ENCODE assay signal across 8 mouse cellular contexts in the genomic region with DNA sequence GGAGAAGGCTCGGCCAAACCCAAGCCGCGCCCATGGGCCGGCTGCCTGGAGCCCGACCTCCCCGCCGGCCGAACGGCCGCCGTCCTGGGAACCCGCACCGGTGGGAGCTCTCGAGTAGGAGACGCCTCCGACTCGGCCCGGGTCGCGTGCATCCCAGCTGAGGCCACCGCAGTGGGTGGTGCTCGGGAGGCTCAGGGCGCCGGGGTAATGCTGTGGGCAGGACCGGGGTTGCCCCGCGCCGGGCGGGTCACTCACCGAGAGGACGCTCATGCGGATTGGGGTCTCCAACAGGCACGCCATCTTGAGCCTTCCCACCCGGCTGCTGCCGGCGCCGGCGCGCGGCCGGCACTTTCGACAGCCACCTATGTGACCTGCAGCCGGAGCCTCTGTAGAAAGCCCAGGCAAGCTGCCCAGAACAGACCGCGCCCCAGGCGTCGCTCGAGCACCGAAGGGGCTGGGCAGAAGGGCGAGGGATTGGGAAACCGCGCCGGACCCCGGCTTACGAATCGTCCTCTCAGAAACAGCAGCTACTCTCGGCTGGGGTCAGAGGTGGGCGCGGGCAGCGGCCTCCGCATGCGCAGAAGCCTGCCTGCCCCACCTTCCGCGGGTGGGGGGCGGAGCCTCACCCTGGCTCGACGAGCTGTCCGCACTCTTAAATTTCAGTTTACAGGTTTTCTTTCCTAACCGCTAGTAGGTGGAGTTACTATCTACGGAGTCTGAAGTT. TPM values are rescaled to one million over a fixed set of nuclear protein-coding genes. Genes with fewer than 3 reads are reported as not detected.
DNase-seq lines count a peak whose midpoint lies in the region; ATAC-seq and TF ChIP-seq lines count a peak whose summit lies in the region.

A gene (minus strand): TSS at position 553 of the 724 bp plus-strand sequence.

- DNase-seq in MEL (ENCODE audit: low read depth, low spot score): peak; percentile 96
- peak; percentile 90 to 92 for DNase-seq in cerebellum, adult 2 months
- DNase-seq in forelimb bud, embryonic 11.5 days (ENCODE audit: low read depth, low spot score): peak; percentile 86
- peak; percentile 78 for DNase-seq in layer of hippocampus, adult 9-10 months (ENCODE audit: low spot score)
- peak; percentile 90 for DNase-seq in ovary, postnatal 10 days (ENCODE audit: low spot score)
- DNase-seq in thymus, postnatal 10 days (ENCODE audit: low spot score in 2 of 2): peak; percentile 88 to 91

- H3K27me3 ChIP-seq in MEL (ENCODE audit: control insufficient read depth in 1 of 2, insufficient read depth in 2 of 2, low read length in 2 of 2): no peaks in the 10 kb centered on the region
- H3K27me3 ChIP-seq in cerebellum, adult 2 months (ENCODE audit: control insufficient read depth, insufficient read depth, low read length): no peaks in the 10 kb centered on the region
- H3K27me3 ChIP-seq in lung, embryonic 16.5 days (ENCODE audit: control insufficient read depth, insufficient read depth, low read depth, low read length): no peaks in the 10 kb centered on the region

- TF ChIP-seq EP300 in MEL (IDR thresholded peaks at IDR 0.05; ENCODE audit: low read depth in 1 of 2, low read length in 2 of 2): no peak

- peak within 1 kb of the TSS; percentile 83 to 92 for H3K4me3 ChIP-seq in MEL (ENCODE audit: control insufficient read depth in 1 of 2, insufficient read depth in 1 of 2, low read depth in 2 of 2, low read length in 2 of 2)
- peak within 1 kb of the TSS; percentile 99 for H3K4me3 ChIP-seq in cerebellum, adult 2 months (replicated peaks; ENCODE audit: insufficient read depth, low read depth, low read length)
- H3K4me3 ChIP-seq in lung, embryonic 16.5 days (ENCODE audit: low read length): peak within 1 kb of the TSS; percentile 77

- no peak for TF ChIP-seq CTCF in MEL (IDR thresholded peaks at IDR 0.05 in 2 of 3, conservative IDR thresholded peaks at IDR 0.05 in 1 of 3; ENCODE audit: control insufficient read depth in 1 of 3, insufficient read depth in 1 of 3, low read depth in 2 of 3, low read length in 3 of 3, poor library complexity in 1 of 3, severe bottlenecking in 1 of 3)
- TF ChIP-seq CTCF in cerebellum, adult 2 months (IDR thresholded peaks at IDR 0.05; ENCODE audit: borderline replicate concordance, insufficient read depth, low read depth, low read length): no peak

- WGBS in cerebellum, adult 2 months: 1% methylated on average over 70 of the region's 70 CpGs
- 0% methylated on average over 69 of the region's 70 CpGs for WGBS in lung, embryonic 16.5 days

- peak within 1 kb of the TSS; percentile 91 for H3K4me2 ChIP-seq in lung, embryonic 16.5 days (ENCODE audit: low read depth, low read length)

- no peak for TF ChIP-seq RAD21 in MEL (IDR thresholded peaks at IDR 0.05; ENCODE audit: low read depth, low read length)

- peak within 1 kb of the TSS; percentile 100 for H3K9ac ChIP-seq in MEL (ENCODE audit: control insufficient read depth, low read depth, low read length, poor library complexity, severe bottlenecking)
- peak within 1 kb of the TSS; percentile 92 for H3K9ac ChIP-seq in lung, embryonic 16.5 days (ENCODE audit: low read length)

- TF ChIP-seq POLR2A in MEL (IDR thresholded peaks at IDR 0.05; ENCODE audit: control insufficient read depth in 1 of 2, insufficient read depth in 1 of 2, low read depth in 1 of 2, low read length in 2 of 2, poor library complexity in 1 of 2): peak in 1 of 2 experiments; percentile 89
- TF ChIP-seq POLR2A in cerebellum, adult 2 months (IDR thresholded peaks at IDR 0.05; ENCODE audit: borderline replicate concordance, insufficient read depth, low read length): peak; percentile 81; the same call in 1 of the 2 replicates

- H3K9me3 ChIP-seq in MEL (replicated peaks; ENCODE audit: insufficient read depth, low read length): no peaks in the 10 kb centered on the region
- no peaks in the 10 kb centered on the region for H3K9me3 ChIP-seq in lung, embryonic 16.5 days (ENCODE audit: control insufficient read depth, low read length)

- peak; percentile 90 to 96 for ATAC-seq in hematopoietic stem cell, adult 5-6 weeks (replicated peaks in 1 of 2; ENCODE audit: insufficient read depth in 1 of 2, low FRiP score in 2 of 2, low TSS enrichment in 1 of 2, low read depth in 1 of 2, poor library complexity in 2 of 2, severe bottlenecking in 2 of 2)
- peak; percentile 97 for ATAC-seq in lung, embryonic 16.5 days (ENCODE audit: low read depth)

- H3K36me3 ChIP-seq in MEL (ENCODE audit: control insufficient read depth in 1 of 2, insufficient read depth in 2 of 2, low read length in 2 of 2): peaks cover 0 to 18% of the 10 kb centered on the region in 2 experiments; a peak in 2 of 4 replicates
- no peaks in the 10 kb centered on the region for H3K36me3 ChIP-seq in lung, embryonic 16.5 days (ENCODE audit: control insufficient read depth, insufficient read depth, low read length)

- peaks cover 33% of the 10 kb centered on the region for H3K79me2 ChIP-seq in MEL (ENCODE audit: control insufficient read depth, insufficient read depth, low read length, poor library complexity)

- H3K4me1 ChIP-seq in MEL (ENCODE audit: control insufficient read depth in 1 of 2, insufficient read depth in 2 of 2, low read length in 2 of 2): peaks cover 9% of the 10 kb centered on the region in 2 experiments
- no peaks in the 10 kb centered on the region for H3K4me1 ChIP-seq in cerebellum, adult 2 months (ENCODE audit: control insufficient read depth, insufficient read depth, low read length)
- H3K4me1 ChIP-seq in lung, embryonic 16.5 days (replicated peaks; ENCODE audit: control insufficient read depth, insufficient read depth, low read length): peaks cover 5% of the 10 kb centered on the region

- H3K27ac ChIP-seq in MEL (ENCODE audit: control insufficient read depth, low read depth, low read length): peak within 1 kb of the TSS; percentile 100
- peak within 1 kb of the TSS; percentile 99 for H3K27ac ChIP-seq in cerebellum, adult 2 months (ENCODE audit: insufficient read depth, low read length)
- peak within 1 kb of the TSS; percentile 98 for H3K27ac ChIP-seq in lung, embryonic 16.5 days (ENCODE audit: low read length)

TF ChIP-seq in MEL, 35 proteins besides CTCF, POLR2A, EP300 and RAD21:
- peak; percentile 88 for TF ChIP-seq NRF1 (IDR thresholded peaks at IDR 0.05; ENCODE audit: insufficient read depth, low read depth, low read length, poor library complexity, severe bottlenecking)
- peak; percentile 83 for TF ChIP-seq BHLHE40 (IDR thresholded peaks at IDR 0.05; ENCODE audit: borderline replicate concordance, low read depth, low read length)
- no peak; the same call in 1 of the 2 replicates for TF ChIP-seq NELFE (IDR thresholded peaks at IDR 0.05; ENCODE audit: low read depth, low read length)
- TF ChIP-seq MYB (IDR thresholded peaks at IDR 0.05; ENCODE audit: low read depth, low read length): no peak; the same call in 1 of the 2 replicates
- TF ChIP-seq MXI1 (IDR thresholded peaks at IDR 0.05; ENCODE audit: low read depth, low read length): peak; percentile 75; the same call in 1 of the 2 replicates
- TF ChIP-seq SIN3A (IDR thresholded peaks at IDR 0.05; ENCODE audit: low read length): no peak
- no peak for TF ChIP-seq MEF2A (IDR thresholded peaks at IDR 0.05; ENCODE audit: extremely low read depth, insufficient replicate concordance, low read depth, low read length, poor library complexity, severe bottlenecking)
- no peak for TF ChIP-seq JUND (IDR thresholded peaks at IDR 0.05; ENCODE audit: low read depth, low read length)
- no peak for TF ChIP-seq POLR2AphosphoS2 (IDR thresholded peaks at IDR 0.05; ENCODE audit: low read length)
- TF ChIP-seq ZC3H11A (IDR thresholded peaks at IDR 0.05; ENCODE audit: low read depth, low read length): peak; percentile 99
- TF ChIP-seq MAX (IDR thresholded peaks at IDR 0.05; ENCODE audit: low read length): peak; percentile 11
- TF ChIP-seq ETS1 (IDR thresholded peaks at IDR 0.05; ENCODE audit: low read depth, low read length): peak; percentile 45; the same call in 1 of the 2 replicates
- no peak for TF ChIP-seq CHD1 (IDR thresholded peaks at IDR 0.05; ENCODE audit: low read depth, low read length)
- peak; percentile 89 for TF ChIP-seq HCFC1 (IDR thresholded peaks at IDR 0.05; ENCODE audit: low read depth, low read length)
- TF ChIP-seq TBP (IDR thresholded peaks at IDR 0.05; ENCODE audit: low read depth, low read length): peak; percentile 75
- peak; percentile 45; the same call in 1 of the 2 replicates for TF ChIP-seq MYC (IDR thresholded peaks at IDR 0.05; ENCODE audit: low read depth, low read length)

RNA-seq across cellular contexts. Expression of the gene that starts here (rescaled TPM):
- 11.6 and 11.9 TPM in 2 replicates for total RNA-seq in MEL (2012; rRNA removed)
- polyA plus RNA-seq in MEL (2012; ENCODE audit: insufficient read depth in 1 of 2, insufficient read length in 2 of 2, low read depth in 1 of 2, low replicate concordance in 2 of 2, missing spikeins in 1 of 2): 10 to 100 TPM in 1 of 2 experiments, not detected in 1; 14.3 TPM
- polyA plus RNA-seq in cerebellum, adult 2 months (2012; rRNA removed): 52.8 and 56.7 TPM in 2 replicates
- total RNA-seq in hematopoietic stem cell, adult 5-6 weeks (2017): 34.0 and 43.3 TPM in 2 replicates
- 22.0 and 23.4 TPM in 2 replicates for polyA plus RNA-seq in lung, embryonic 16.5 days (2015; fragmentation: Nextera tagmentation; extraction: Ambion mirVana)

Comparison
In these comparisons a context has a peak if more than half of its experiments do, and no peak if none do; other contexts are left out.
1. Peak in every context shown above with its lines: DNase-seq, ATAC-seq, H3K4me3 ChIP-seq and H3K27ac ChIP-seq.